Mouse (Mus musculus): ENCODE data around the gene Ncor2. TPM values are rescaled to one million over a fixed set of nuclear protein-coding genes. Genes with fewer than 3 reads are reported as not detected.

The Ncor2 gene
- polyA plus RNA-seq, 1 experiment from 2014 or later: 19.2 TPM

- 87% methylated on average over 8 of the region's 8 CpGs for WGBS
- DNase-seq (ENCODE audit: low spot score): no peak
- Histone ChIP-seq H3K27ac (replicated peaks) (no peak overlapping the region), H3K9me3 (peaks cover 8% of the 10 kb centered on the region), H3K36me3 (replicated peaks) (peaks cover 100% of the 10 kb centered on the region), H3K27me3 (replicated peaks; ENCODE audit: low read depth, poor library complexity, severe bottlenecking) (no peaks in the 10 kb centered on the region), H3K4me1 (peaks cover 26% of the 10 kb centered on the region), H3K4me3 (no peak overlapping the region)
Observed at GRCm38 (mm10) chr5:125085097-125085617, 93.9 kb downstream of the Ncor2 start.

DNA sequence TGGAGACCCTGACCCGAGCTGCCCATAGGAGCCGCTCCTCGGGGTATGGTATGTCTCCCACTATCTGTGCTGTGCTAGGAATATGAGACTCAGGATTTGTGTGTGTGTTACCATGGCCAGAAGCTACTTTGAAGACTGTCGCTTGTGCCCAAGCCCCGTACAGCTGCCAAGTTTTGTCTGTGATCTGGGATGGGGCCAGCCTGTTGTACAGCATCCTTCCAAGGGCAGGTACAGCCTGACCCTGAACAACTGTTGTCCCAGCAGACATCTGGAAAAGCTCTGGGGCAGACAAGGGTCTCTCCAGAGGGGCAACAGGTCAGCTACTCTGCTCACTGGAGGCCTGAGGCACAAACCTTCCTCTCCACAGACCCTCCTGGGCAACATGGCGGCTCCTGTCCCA, 95.3 kb downstream of the Ncor2 start:
- H3K27ac ChIP-seq (replicated peaks): no peak overlapping the region
- peaks cover 100% of the 10 kb centered on the region for H3K36me3 ChIP-seq (replicated peaks)
- no peak overlapping the region for H3K4me3 ChIP-seq
- no peaks in the 10 kb centered on the region for H3K9me3 ChIP-seq
- peaks cover 19% of the 10 kb centered on the region for H3K4me1 ChIP-seq
- DNase-seq (ENCODE audit: low spot score): no peak
- no peaks in the 10 kb centered on the region for H3K27me3 ChIP-seq (replicated peaks; ENCODE audit: low read depth, poor library complexity, severe bottlenecking)
- 89% methylated on average over 6 of the region's 6 CpGs for WGBS

GRCm38 (mm10) chr5:125081318-125082101, 97.5 kb downstream of the Ncor2 start:
- DNase-seq (ENCODE audit: low spot score): no peak
- 79% methylated on average over 21 of the region's 21 CpGs for WGBS
- H3K27ac ChIP-seq (replicated peaks): peak overlapping the region; percentile 37; the same call in 1 of the 2 replicates

GRCm38 (mm10) chr5:125080787-125081317, 98.2 kb downstream of the Ncor2 start:
- H3K4me1 ChIP-seq: peaks cover 9% of the 10 kb centered on the region; the same call in 1 of the 2 replicates
- no peak overlapping the region for H3K4me3 ChIP-seq
- peaks cover 100% of the 10 kb centered on the region for H3K36me3 ChIP-seq (replicated peaks)
- H3K9me3 ChIP-seq: no peaks in the 10 kb centered on the region
- WGBS: 96% methylated on average over 10 of the region's 10 CpGs
- no peak for DNase-seq (ENCODE audit: low spot score)
- no peaks in the 10 kb centered on the region for H3K27me3 ChIP-seq (replicated peaks; ENCODE audit: low read depth, poor library complexity, severe bottlenecking)
- peak overlapping the region; percentile 37; the same call in 1 of the 2 replicates for H3K27ac ChIP-seq (replicated peaks)

More at GRCm38 (mm10) chr5:125081318-125082101, 97.5 kb downstream of the Ncor2 start:
- Histone ChIP-seq H3K9me3 (no peaks in the 10 kb centered on the region), H3K27me3 (replicated peaks; ENCODE audit: low read depth, poor library complexity, severe bottlenecking) (no peaks in the 10 kb centered on the region), H3K4me1 (peaks cover 9% of the 10 kb centered on the region; the same call in 1 of the 2 replicates), H3K4me3 (no peak overlapping the region), H3K36me3 (replicated peaks) (peaks cover 100% of the 10 kb centered on the region)

- no peak overlapping the region for H3K27ac ChIP-seq (replicated peaks)
- WGBS: 90% methylated on average over 4 of the region's 4 CpGs
- H3K4me3 ChIP-seq: no peak overlapping the region
- no peaks in the 10 kb centered on the region for H3K27me3 ChIP-seq (replicated peaks; ENCODE audit: low read depth, poor library complexity, severe bottlenecking)
- DNase-seq (ENCODE audit: low spot score): no peak
- peaks cover 100% of the 10 kb centered on the region for H3K36me3 ChIP-seq (replicated peaks)
- H3K4me1 ChIP-seq: peaks cover 9% of the 10 kb centered on the region; the same call in 1 of the 2 replicates
- no peaks in the 10 kb centered on the region for H3K9me3 ChIP-seq
Observed at GRCm38 (mm10) chr5:125080352-125080751, 98.7 kb downstream of the Ncor2 start.

DNA sequence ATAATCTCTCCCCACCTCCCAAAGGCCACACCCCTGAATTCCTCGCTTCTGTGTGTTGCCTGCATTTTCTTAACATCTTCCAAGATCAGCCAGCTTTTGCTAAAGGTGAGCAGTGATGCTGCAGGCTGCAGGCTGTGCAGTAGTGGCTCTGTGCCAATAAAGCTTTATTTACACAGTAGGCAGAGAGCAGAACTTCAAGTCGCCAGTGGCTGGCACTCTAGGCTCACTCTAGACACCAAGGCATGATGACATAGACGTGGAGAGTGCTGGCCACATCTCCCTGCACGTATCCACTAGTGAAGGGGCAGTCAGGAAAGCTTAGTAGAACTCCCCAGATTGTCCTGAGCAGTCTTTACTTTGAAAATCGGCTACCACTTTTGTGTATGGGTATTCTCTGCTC, 100.8 kb downstream of the Ncor2 start:
- WGBS: 86% methylated on average over 5 of the region's 5 CpGs
- peaks cover 100% of the 10 kb centered on the region for H3K36me3 ChIP-seq (replicated peaks)

DNA sequence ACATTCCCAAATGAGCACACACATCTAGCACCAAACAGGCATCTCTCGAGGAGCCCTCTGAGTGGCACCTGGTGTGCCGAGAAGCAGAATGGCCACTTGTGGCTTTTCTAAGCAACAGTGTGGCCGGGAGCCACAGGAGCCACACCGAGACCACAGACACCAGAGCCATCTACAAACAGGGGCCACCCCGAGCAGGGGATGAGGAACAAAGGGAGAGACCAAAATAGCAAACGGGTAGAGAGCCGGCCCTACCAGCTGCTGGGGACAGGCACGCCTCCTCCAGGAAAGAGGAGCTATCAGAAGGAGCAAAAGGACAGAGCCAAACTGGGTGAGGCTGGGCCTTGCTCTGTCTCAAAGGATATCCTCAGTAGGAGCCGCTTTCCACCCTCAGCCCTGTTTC, 102.8 kb downstream of the Ncor2 start:
- 83% methylated on average over 9 of the region's 9 CpGs for WGBS
- no peak for DNase-seq (ENCODE audit: low spot score)
- Histone ChIP-seq H3K36me3 (replicated peaks) (peaks cover 100% of the 10 kb centered on the region), H3K4me1 (peaks cover 17% of the 10 kb centered on the region), H3K9me3 (no peaks in the 10 kb centered on the region), H3K4me3 (no peak overlapping the region), H3K27me3 (replicated peaks; ENCODE audit: low read depth, poor library complexity, severe bottlenecking) (no peaks in the 10 kb centered on the region), H3K27ac (replicated peaks) (no peak overlapping the region)

More for the DNA sequence above, 100.8 kb downstream of the Ncor2 start:
- peaks cover 22% of the 10 kb centered on the region for H3K4me1 ChIP-seq
- no peak for DNase-seq (ENCODE audit: low spot score)
- H3K27me3 ChIP-seq (replicated peaks; ENCODE audit: low read depth, poor library complexity, severe bottlenecking): no peaks in the 10 kb centered on the region
- no peaks in the 10 kb centered on the region for H3K9me3 ChIP-seq
- no peak overlapping the region for H3K27ac ChIP-seq (replicated peaks)
- no peak overlapping the region for H3K4me3 ChIP-seq

GRCm38 (mm10) chr5:125074571-125075171, 104.3 kb downstream of the Ncor2 start:
- no peaks in the 10 kb centered on the region for H3K9me3 ChIP-seq
- H3K36me3 ChIP-seq (replicated peaks): peaks cover 98% of the 10 kb centered on the region
- no peaks in the 10 kb centered on the region for H3K27me3 ChIP-seq (replicated peaks; ENCODE audit: low read depth, poor library complexity, severe bottlenecking)
- no peak for DNase-seq (ENCODE audit: low spot score)
- peaks cover 25% of the 10 kb centered on the region for H3K4me1 ChIP-seq
- no peak overlapping the region for H3K27ac ChIP-seq (replicated peaks)
- no peak overlapping the region for H3K4me3 ChIP-seq
- 73% methylated on average over 10 of the region's 10 CpGs for WGBS

DNA sequence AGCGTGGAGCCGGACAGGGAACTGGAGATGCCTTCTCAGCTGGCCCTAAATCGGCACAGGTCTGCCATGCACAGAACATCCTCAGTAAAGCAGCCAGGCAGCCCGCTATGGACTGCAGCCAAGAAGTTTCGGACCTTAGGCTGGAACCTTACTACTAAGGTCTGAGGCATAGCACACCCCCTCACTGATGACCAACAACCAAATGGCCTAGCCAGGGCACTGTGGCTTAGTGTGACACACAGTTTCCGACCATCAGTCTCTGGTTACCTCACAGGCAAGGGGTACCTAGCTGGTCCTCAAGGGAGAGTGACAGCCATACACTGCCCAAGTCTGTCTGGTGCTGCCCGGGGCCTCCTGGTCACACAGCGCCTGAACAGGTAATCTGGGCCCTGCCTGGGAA, 105.1 kb downstream of the Ncor2 start:
- Histone ChIP-seq H3K27me3 (replicated peaks; ENCODE audit: low read depth, poor library complexity, severe bottlenecking) (no peaks in the 10 kb centered on the region), H3K36me3 (replicated peaks) (peaks cover 98% of the 10 kb centered on the region), H3K27ac (replicated peaks) (no peak overlapping the region), H3K4me3 (no peak overlapping the region), H3K4me1 (peaks cover 33% of the 10 kb centered on the region), H3K9me3 (no peaks in the 10 kb centered on the region)
- DNase-seq (ENCODE audit: low spot score): no peak
- WGBS: 94% methylated on average over 8 of the region's 8 CpGs

DNA sequence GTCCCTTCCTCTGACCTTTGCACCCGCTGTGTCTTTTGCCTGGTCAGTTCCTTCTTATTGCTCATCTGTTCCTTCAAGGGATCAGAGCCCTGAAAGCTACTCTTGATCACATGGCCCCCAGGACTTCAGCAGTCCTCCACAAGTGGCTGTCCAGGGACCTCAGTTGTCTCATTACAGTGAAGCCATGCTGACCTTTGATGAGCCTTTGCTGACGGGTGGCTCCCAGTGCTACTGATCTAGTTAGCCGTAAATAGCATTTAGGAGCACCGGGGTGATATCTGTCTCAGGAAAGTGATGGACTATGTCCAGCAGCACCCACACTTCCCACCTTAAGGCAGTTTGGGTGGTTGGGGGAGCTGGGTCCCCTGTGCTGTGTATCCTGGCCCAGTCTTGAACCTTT, 105.7 kb downstream of the Ncor2 start:
- Histone ChIP-seq H3K36me3 (replicated peaks) (peaks cover 98% of the 10 kb centered on the region), H3K9me3 (no peaks in the 10 kb centered on the region), H3K27ac (replicated peaks) (no peak overlapping the region; the same call in 1 of the 2 replicates), H3K4me3 (no peak overlapping the region), H3K27me3 (replicated peaks; ENCODE audit: low read depth, poor library complexity, severe bottlenecking) (no peaks in the 10 kb centered on the region), H3K4me1 (peaks cover 38% of the 10 kb centered on the region)
- WGBS: 95% methylated on average over 4 of the region's 4 CpGs
- DNase-seq (ENCODE audit: low spot score): no peak

DNA sequence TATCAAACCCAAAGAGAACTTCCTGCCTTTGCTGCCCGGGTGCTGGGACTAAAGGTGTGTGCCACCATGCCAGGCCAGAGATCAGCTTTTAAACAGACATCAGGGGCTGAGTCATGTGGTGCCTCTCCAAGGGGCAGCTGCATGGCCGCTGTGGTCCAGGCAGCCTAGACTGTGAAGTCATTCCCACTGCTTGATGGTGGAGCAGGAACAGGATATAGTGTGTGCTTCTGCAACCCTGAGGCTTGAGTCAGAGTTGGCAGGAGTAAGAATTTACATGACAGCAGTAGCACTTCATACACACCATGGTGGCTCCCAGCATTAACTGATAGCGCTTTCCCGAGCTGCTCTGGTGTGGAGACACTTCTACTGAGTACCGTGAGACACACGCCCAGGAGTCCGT, 106.6 kb downstream of the Ncor2 start:
- Histone ChIP-seq H3K4me1 (peaks cover 41% of the 10 kb centered on the region), H3K27me3 (replicated peaks; ENCODE audit: low read depth, poor library complexity, severe bottlenecking) (no peaks in the 10 kb centered on the region), H3K9me3 (no peaks in the 10 kb centered on the region), H3K4me3 (no peak overlapping the region), H3K27ac (replicated peaks) (no peak overlapping the region), H3K36me3 (replicated peaks) (peaks cover 98% of the 10 kb centered on the region)
- 90% methylated on average over 7 of the region's 7 CpGs for WGBS
- no peak for DNase-seq (ENCODE audit: low spot score)

- H3K36me3 ChIP-seq (replicated peaks): peaks cover 98% of the 10 kb centered on the region
- DNase-seq (ENCODE audit: low spot score): no peak
- 76% methylated on average over 4 of the region's 4 CpGs for WGBS
- no peak overlapping the region for H3K4me3 ChIP-seq
- no peaks in the 10 kb centered on the region for H3K9me3 ChIP-seq
- peaks cover 41% of the 10 kb centered on the region for H3K4me1 ChIP-seq
- no peak overlapping the region for H3K27ac ChIP-seq (replicated peaks)
- no peaks in the 10 kb centered on the region for H3K27me3 ChIP-seq (replicated peaks; ENCODE audit: low read depth, poor library complexity, severe bottlenecking)
Observed at GRCm38 (mm10) chr5:125071919-125072318, 107.1 kb downstream of the Ncor2 start.

All from embryonic facial prominence, embryonic 10.5 days (tissue).